Mouse (Mus musculus) spleen, postnatal 0 days (tissue): ENCODE data around the gene Apoa1. TPM values are rescaled to one million over a fixed set of nuclear protein-coding genes. Genes with fewer than 3 reads are reported as not detected.

Source experiments
- polyA plus RNA-seq: library from polyadenylated mRNA; unstranded; fragments of >200 nt; fragmentation: Nextera tagmentation; extraction: Ambion mirVana; gene quantifications from 2 replicates; pipeline ENCODE4 v1.2.1, GENCODE M21; 2015

The Apoa1 gene
- 6.2 and 13.8 TPM in 2 replicates for polyA plus RNA-seq

DNA sequence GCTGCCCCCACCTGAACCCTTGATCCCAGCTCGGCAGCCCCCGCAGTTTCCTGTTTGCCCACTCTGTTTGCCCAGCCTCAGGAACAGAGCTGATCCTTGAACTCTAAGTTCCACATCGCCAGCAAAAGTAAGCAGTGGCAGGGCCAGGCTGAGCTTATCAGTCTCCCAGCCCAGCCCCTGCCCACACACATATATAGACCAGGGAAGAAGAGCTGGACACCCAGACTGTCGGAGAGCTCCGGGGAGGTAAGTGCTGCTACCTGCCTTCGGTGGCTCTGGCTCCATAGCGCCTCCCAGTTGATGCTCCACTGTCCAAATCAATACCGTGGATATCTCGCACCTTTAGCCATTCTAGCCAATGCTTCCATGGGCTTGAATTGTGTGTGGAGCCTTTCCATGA is at the start of gene Apoa1:
Apoa1 (plus strand) TSS at position 90 of the 400 bp plus-strand sequence.

DNA sequence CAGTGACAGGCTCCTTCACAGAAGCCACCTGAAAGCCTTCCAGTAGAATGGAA is 7.0 kb downstream of the Apoa1 start, which contains the start of gene Apoc3:
Apoc3 (minus strand) TSS at position 41 of the 53 bp plus-strand sequence.

DNA sequence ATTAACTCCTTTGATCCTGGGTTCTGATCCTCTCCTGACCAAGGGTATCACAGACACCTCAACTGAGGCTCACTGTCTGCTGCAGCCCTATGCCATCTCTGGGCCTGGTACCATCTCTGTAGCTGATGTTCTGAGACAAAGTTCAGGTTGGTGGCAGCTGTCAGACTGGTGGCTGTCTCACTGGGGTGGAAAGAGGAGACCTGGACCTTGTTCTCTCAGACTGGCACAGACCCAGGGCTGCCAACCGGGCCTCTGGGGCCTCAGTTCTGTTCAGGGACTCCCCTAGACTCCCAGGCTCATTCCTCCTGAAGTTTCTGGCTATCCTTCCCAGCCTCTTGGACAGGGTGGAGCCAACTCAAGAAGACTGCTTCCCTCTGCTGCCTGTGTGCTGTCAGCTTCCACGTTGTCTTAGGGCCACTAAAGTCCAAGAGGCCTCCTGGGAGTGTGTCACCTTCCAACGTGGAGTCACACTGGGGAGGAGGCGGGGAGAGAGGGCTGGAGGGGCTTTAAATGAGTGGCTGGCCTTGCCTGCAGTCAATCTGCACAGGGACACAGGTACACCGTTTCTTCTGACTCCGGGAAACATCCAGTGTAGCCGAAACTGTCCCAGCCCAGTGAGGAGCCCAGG is 12.3 kb downstream of the Apoa1 start, which contains the start of gene Apoa4:
Apoa4 (plus strand) TSS at position 171 of the 628 bp plus-strand sequence.

DNA sequence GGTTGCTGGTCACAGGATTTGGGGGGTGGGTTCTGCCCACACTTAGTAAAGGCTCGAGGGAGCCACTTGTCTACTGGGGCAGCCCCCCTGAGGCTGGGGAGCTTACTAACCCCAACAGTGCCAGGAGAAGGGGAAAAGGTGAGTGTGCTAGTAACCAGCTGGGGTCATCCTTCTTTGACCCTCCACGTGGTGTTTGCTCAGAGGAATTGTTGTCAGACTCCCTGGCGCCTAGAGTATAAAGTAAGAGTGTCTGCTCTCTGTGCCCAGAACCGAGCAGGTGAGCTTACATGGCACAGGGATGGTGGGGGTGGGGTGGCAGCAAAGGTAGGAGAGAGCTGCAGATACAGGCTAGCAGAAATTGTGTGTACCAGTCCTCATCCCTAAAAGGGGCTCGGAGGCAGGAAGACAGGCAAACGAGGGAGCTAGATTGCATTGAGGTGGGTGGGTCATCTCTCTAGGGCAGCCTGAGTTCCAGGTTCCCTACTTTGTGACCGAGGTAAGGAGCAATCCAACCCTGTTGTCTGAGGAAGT is 40.0 kb downstream of the Apoa1 start, which contains the start of gene Apoa5:
Apoa5 (plus strand) TSS at position 291 of the 531 bp plus-strand sequence.

DNA sequence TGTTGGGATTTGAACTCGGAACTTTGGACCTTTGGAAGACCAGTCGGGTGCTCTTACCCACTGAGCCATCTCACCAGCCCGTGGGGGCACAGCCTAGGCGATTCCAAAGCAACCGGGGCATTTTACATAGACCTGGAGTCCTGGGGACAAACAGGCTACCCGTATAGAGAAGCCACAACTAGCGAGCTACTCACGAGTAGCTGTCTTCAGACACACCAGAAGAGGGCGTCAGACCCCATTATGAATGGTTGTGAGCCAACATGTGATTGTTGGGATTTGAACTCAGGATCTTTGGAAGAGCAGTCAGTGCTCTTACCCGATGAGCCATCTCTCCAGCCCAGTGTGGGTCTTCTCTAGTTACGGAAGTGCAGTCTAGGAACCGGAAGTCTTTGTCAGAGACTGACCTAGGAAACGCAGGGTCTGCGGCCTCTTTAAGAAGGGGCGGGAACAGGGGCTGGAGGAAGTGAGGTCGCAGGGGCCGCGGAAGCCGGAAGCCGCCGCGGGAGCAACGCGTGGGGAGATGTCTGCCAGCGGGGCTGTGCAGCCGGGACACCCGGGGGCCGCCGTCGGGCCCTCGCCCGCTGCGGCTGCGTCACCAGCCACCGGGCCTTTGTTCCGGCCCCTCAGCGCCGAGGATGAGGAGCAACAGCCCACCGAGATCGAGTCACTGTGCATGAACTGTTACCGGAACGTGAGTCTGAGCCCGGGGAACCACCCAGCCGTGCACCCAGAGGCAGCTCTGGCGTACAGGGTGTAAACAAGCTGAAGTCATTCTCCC is 44.5 kb downstream of the Apoa1 start, which contains the start of gene Zpr1:
Zpr1 (plus strand) TSS at position 388 of the 778 bp plus-strand sequence.

Other genes starting within 250 kb of the Apoa1 start
- 66.6 and 68.7 TPM in 2 replicates for gene Pafah1b2, start 215.9 kb upstream of the Apoa1 start, polyA plus RNA-seq
- gene Sik3, start 215.8 kb upstream of the Apoa1 start, polyA plus RNA-seq = 5.6 and 6.5 TPM in 2 replicates
- 0.52 TPM in 1 of 2 replicates, not detected in the other for gene Apoc3, start 7.1 kb downstream of the Apoa1 start, polyA plus RNA-seq
- gene Apoa4, start 12.1 kb downstream of the Apoa1 start, polyA plus RNA-seq = 0.08 and 0.17 TPM in 2 replicates
- 0.19 TPM in 1 of 2 replicates, not detected in the other for gene Apoa5, start 40.1 kb downstream of the Apoa1 start, polyA plus RNA-seq
- 36.5 and 37.6 TPM in 2 replicates for gene Zpr1, start 44.5 kb downstream of the Apoa1 start, polyA plus RNA-seq
- gene Bud13, start 54.4 kb downstream of the Apoa1 start, polyA plus RNA-seq = 6.9 and 8.1 TPM in 2 replicates
- not detected in 2 replicates for gene 4931429L15Rik, start 91.4 kb downstream of the Apoa1 start, polyA plus RNA-seq